Mouse (Mus musculus) ES-Bruce4 (cell line): ENCODE data around the gene Fthl17e. TPM values are rescaled to one million over a fixed set of nuclear protein-coding genes. Genes with fewer than 3 reads are reported as not detected.
"Not testable (repeated sequence)": the region's sequence is repeated elsewhere in the genome, so short reads cannot be mapped to it uniquely, and the experiment has no call there.

Source experiments
- H3K27ac ChIP-seq: 2 replicates; pipeline ENCODE4 v1.5.1; 2012; ENCODE audit warnings: low read length, inconsistent platforms; ENCODE audit not compliant: insufficient read depth
- H3K27me3 ChIP-seq: 2 replicates; pipeline ENCODE4 v1.6.1; 2012; ENCODE audit warnings: mild to moderate bottlenecking, low read length, inconsistent platforms; ENCODE audit not compliant: control insufficient read depth, poor library complexity, insufficient read depth, severe bottlenecking
- H3K36me3 ChIP-seq: 2 replicates; pipeline ENCODE4 v1.6.1; 2012; ENCODE audit warnings: inconsistent platforms, mild to moderate bottlenecking, low read length, moderate library complexity; ENCODE audit not compliant: control insufficient read depth, poor library complexity, insufficient read depth, severe bottlenecking
- H3K4me1 ChIP-seq: one replicate; pipeline ENCODE4 v1.8.1; 2011; ENCODE audit warnings: low read length; ENCODE audit not compliant: control insufficient read depth, insufficient read depth
- H3K4me3 ChIP-seq: 2 replicates; pipeline ENCODE4 v1.5.1; 2011; ENCODE audit warnings: low read depth, mild to moderate bottlenecking, low read length
- H3K9ac ChIP-seq: 2 replicates; pipeline ENCODE4 v1.6.1; 2012; ENCODE audit warnings: low read depth, mild to moderate bottlenecking, inconsistent platforms; ENCODE audit not compliant: poor library complexity, severe bottlenecking
- H3K9me3 ChIP-seq: replicated peaks from 2 replicates; pipeline ENCODE4 v1.6.1; 2012; ENCODE audit warnings: mild to moderate bottlenecking, low read length, inconsistent platforms; ENCODE audit not compliant: control insufficient read depth, poor library complexity, insufficient read depth, severe bottlenecking
- CTCF ChIP-seq: IDR thresholded peaks from one replicate; pipeline ENCODE4 v1.8.1; 2011; ENCODE audit warnings: low read depth, low read length
- polyA plus RNA-seq: library from polyadenylated mRNA; stranded (reverse); fragments of >200 nt; gene quantifications from 2 replicates; pipeline ENCODE4 v1.2.4, GENCODE M21; 2011; ENCODE audit warnings: low read depth; ENCODE audit not compliant: missing spikeins, insufficient read depth, insufficient read length

Gene Fthl17e
- polyA plus RNA-seq, 1 experiment: not detected

DNA sequence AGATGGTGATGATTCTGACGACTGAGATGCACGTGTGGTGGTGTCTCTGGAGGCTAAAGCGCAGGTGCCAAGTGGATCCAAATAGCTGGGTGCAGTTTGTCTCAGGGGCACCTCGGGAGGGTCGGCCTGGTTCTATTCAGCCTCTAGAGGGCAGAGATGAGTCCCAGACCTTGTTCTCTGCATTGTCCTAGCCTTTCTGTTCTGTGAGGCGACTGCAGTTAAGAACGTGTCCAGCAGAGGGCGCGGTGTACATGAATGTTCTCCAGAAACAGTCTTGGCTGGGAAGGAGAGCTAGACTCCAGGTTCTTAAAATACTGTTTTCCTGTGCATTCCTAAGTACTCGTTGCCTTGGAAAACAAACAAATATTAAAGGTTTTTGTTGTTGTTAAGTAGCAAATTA lies 44.4 kb downstream of the Fthl17e start:
- H3K9ac ChIP-seq, H3K4me3 ChIP-seq, H3K4me1 ChIP-seq, H3K27me3 ChIP-seq, H3K27ac ChIP-seq, H3K9me3 ChIP-seq, H3K36me3 ChIP-seq: not testable (repeated sequence)
- peak; percentile 24 for TF ChIP-seq CTCF

Other genes with a start within 250 kb of the Fthl17e start
- gene Ssxb5, start 229.8 kb upstream of the Fthl17e start, polyA plus RNA-seq: not detected in 2 replicates
- gene Gm6592, start 189.5 kb upstream of the Fthl17e start, polyA plus RNA-seq: not detected in 2 replicates
- gene Gm5751, start 159.2 kb upstream of the Fthl17e start, polyA plus RNA-seq: not detected in 2 replicates
- gene B630019K06Rik, start 141.1 kb upstream of the Fthl17e start, polyA plus RNA-seq: 0.52 and 0.61 TPM in 2 replicates
- not detected in 2 replicates for gene Fthl17b, start 70.5 kb upstream of the Fthl17e start, polyA plus RNA-seq
- 1.6 and 2.9 TPM in 2 replicates for gene Fthl17c, start 56.9 kb upstream of the Fthl17e start, polyA plus RNA-seq
- not detected in 2 replicates for gene Fthl17d, start 46.7 kb upstream of the Fthl17e start, polyA plus RNA-seq
- 1.6 TPM in 1 of 2 replicates, not detected in the other for gene Fthl17f, start 29.5 kb downstream of the Fthl17e start, polyA plus RNA-seq
- not detected in 2 replicates for gene 4930402K13Rik, start 71.1 kb downstream of the Fthl17e start, polyA plus RNA-seq
- 0.49 and 0.61 TPM in 2 replicates for gene Lancl3, start 166.4 kb downstream of the Fthl17e start, polyA plus RNA-seq
- not detected in 2 replicates for gene Gm14862, start 223.4 kb downstream of the Fthl17e start, polyA plus RNA-seq
- gene Xk, start 239.3 kb downstream of the Fthl17e start, polyA plus RNA-seq: 7.0 and 7.4 TPM in 2 replicates